Mouse (Mus musculus): ENCODE measurements at regions not wholly inside any gene's neighbourhood (a gene's known extent, or its start where the extent isn't known, plus 50 kb on each side); places are given as distances from the start of the nearest gene placed in this dataset.

DNA sequence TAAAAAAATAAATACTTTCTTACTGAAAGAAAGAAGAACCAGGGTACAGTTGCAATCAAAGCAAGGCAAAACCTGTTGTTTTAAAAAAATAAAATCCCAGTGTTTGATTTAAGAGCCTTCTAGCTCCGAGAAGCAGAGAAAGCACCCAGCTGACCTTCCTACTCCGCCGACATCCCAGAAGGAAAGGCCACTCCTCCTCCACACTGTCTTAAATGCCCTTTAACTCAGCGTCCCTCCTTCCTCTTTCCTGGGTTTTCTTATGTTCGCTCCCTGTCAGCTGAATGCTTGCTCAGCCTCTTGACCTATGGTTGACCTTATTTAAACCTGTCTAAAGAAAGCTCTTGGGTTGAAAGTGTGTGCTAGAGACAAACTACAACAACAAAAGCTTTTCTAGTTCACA lies 79.1 kb downstream of the Sptssa start:
- in situ Hi-C loops (cut with MboI, MseI) = no loop called here

DNA sequence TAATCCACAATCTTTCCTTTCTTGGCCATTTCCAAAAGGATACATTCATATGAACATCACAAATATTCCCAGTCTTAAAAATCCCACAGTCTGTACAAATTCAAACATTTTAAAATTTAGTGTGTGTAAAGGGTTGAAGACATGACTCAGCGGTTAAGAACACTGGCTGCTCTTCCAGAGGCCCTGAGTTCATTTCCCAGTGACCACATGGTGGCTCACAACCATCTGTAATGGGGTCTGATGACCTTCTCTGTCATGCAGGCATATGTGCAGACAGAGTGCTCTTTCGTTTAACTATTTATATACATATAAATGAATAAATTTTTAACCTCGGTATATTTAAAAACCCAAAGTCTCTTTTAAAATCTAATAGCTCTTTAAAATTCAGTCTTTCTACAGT lies 79.6 kb downstream of the Sptssa start:
- in situ Hi-C loops (cut with MboI, MseI) = no loop called here

- in situ Hi-C loops (cut with MboI, MseI) = no loop called here
Observed at GRCm38 (mm10) chr12:54572866-54573265, 83.5 kb downstream of the Sptssa start.

DNA sequence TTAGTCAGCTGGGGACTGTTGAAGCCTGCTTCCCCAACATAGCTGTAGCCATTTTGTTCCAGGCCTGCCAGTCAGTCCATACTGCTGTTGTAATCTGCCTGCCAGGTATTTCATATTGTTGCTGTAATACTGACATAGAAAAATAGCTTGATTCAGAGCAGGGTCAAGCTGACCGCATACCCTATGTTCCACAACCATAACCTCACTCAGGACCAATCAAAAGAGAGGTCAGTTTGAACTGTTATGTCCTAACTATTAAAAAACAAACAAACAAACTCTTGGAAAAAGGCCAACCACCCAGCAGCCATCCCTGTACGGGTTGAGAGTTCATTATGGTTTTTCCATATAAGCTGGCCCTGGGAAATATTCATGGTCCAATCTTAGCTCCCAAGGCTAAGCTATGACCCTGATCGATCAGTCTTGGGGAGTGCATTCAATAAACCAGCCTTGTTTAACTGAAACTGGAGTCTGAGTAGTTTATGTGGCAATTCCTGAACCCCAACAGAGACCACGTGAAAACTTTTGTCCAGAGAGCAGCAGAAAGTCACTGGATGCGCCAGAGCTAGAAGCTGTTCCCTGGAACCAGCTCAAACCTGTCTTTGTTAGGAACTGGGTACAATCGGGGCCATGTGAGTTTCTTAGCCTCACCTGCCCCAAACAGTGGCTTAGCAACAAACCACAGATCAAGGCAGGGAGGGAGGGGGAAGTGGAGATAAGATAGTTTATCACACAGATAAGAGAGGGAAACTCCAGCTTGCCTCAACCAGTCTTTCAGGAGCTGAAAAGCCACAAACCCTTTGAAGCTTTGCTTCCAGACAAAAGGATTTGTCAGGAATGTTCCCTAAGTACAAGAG lies 88.1 kb downstream of the Sptssa start:
- in situ Hi-C loops (cut with MboI, MseI) = no loop called here

DNA sequence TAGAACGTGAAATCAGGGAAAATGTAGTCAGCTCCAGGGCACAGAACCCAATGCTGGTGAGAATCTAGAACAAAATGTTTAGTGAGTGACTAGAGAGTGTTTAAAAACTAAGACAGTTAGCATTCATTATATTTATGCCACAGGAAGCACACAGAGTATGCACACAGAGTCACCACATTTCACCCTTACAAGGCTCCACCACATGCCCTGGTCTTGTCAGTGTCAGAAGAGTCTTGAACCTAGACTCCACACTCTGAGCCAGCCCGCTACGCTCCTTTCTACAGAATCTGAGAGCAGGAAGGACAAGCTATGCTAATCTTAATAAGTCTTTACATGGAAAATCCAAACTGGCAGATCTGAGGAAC lies 89.0 kb downstream of the Sptssa start:
- in situ Hi-C loops (cut with MboI, MseI) = no loop called here

- in situ Hi-C loops (cut with MboI, MseI) = no loop called here
Observed at GRCm38 (mm10) chr12:54566532-54567425, 89.6 kb downstream of the Sptssa start.

- in situ Hi-C loops (cut with MboI, MseI) = no loop called here
Observed at GRCm38 (mm10) chr12:54561981-54562380, 94.4 kb downstream of the Sptssa start.

- in situ Hi-C loops (cut with MboI, MseI) = loop anchor here (5.0 kb wide), 1 partner anchor 64 kb away; no protein-coding TSS in a partner anchor
Observed at GRCm38 (mm10) chr12:54558106-54558505, 98.3 kb downstream of the Sptssa start.

GRCm38 (mm10) chr12:54549659-54550058 lies 106.7 kb downstream of the Sptssa start:
- in situ Hi-C loops (cut with MboI, MseI) = loop anchor here (25.0 kb wide), 1 partner anchor 1637 kb away; no protein-coding TSS in a partner anchor

DNA sequence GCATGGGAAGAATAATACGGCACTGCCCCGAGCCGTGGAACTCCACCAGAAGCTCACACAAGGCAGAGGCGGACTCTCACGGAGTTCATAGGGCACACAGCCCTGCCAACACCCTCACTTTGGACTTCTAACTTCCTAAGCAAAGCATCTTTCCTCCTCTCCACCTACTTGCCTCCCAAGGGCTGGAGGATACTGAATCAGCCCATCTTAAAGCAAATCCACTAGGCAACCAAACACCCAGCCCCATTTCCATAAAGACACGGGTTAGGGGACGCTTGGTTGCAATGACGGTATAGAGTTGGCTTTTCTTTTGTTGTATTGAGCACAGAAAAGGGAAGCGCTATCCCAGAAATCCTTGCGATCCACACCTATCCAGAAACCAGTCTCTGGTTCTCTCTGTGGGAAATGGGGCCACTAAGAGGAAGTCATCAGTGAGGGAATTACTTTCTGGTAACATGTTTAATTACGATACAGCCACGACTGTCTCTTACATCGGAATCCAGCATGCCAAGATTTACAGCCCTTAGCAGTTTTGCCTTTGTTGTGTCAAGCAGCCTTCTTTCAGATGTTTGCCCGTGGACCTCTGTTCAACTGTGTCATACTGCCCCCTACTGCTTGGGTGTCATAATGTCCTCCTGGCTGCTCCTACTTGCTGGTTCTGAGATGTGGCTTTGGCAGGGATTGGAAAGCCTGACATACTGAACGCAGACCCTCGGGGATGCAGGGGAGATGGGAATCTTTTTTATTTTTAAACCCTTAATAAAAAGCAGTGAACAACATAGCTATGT lies 110.4 kb downstream of the Sptssa start:
- in situ Hi-C loops (cut with MboI, MseI) = loop anchor here (25.0 kb wide), 1 partner anchor 1634 kb away; no protein-coding TSS in a partner anchor

DNA sequence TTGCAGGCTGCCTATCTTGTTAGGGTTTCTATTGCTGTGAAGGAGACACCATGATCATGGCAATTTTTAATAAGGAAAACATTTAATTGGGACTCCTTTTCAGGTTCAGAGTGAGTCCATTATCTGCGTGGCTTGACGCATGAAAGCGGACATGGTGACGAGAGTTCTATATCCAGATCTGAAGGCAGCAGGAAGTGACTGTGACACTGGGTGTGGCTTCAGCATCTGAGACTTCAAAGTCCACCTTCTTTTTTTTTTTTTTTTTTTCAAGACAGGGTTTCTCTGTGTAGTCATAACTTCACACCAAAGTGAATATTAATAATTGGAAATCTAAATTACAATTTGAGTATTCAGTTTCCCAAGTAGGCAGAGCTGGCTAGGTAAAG lies 118.1 kb downstream of the Sptssa start:
- in situ Hi-C loops (cut with MboI, MseI) = loop anchor here (25.0 kb wide), 1 partner anchor 1626 kb away; no protein-coding TSS in a partner anchor

DNA sequence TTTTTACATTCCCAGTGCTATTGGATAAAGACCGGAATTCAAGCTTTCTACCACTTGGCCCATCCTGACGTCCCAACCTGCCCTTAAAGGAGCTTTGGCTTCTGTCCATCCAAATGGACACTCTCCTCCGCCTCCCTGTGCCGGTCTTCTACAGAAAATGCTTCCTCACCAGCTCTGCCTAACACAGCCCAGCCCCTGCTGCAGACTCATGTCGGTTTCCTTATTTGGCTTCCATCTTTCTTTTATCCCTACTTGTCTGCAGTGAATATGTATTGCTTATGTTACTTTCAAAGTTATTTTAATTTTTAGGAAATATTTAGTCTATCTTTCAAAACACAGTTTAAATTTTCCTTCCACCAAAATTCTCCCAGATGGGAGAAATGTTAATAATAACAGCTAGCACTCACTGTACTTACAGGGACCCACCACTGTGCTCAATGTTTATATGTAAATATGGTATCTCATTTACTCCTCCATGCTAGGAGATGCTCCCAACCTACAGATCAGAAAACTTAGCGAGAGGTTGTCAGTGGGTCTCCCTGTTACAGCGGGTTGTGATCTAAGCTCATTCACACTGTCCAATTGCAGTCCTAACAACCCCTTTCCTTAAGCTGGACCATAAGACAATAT lies 118.6 kb downstream of the Sptssa start:
- in situ Hi-C loops (cut with MboI, MseI) = loop anchor here (25.0 kb wide), 1 partner anchor 1626 kb away; no protein-coding TSS in a partner anchor

DNA sequence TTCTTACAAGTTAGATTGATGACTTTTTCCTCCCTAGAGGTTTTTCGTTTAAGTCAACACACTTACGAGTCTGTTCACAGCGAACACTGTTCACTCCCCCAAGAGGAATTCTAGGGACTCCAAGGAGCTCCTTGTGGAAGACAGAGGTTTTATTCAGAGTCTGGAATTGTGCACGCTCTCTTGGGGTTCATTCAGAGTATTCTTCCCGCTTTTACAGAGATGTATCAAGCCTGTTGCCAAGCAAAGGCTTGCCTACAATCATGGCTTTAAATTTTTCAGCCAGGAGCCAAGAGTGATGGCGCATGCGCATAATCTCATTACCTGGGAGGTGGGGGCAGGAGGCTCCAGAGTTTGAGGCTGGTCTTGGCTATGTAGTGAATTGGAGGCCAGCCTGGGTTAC lies 119.4 kb downstream of the Sptssa start:
- in situ Hi-C loops (cut with MboI, MseI) = loop anchor here (25.0 kb wide), 1 partner anchor 1625 kb away; no protein-coding TSS in a partner anchor

- in situ Hi-C loops (cut with MboI, MseI) = loop anchor here (25.0 kb wide), 1 partner anchor 1624 kb away; no protein-coding TSS in a partner anchor
Observed at GRCm38 (mm10) chr12:54535556-54536516, 120.5 kb downstream of the Sptssa start.

DNA sequence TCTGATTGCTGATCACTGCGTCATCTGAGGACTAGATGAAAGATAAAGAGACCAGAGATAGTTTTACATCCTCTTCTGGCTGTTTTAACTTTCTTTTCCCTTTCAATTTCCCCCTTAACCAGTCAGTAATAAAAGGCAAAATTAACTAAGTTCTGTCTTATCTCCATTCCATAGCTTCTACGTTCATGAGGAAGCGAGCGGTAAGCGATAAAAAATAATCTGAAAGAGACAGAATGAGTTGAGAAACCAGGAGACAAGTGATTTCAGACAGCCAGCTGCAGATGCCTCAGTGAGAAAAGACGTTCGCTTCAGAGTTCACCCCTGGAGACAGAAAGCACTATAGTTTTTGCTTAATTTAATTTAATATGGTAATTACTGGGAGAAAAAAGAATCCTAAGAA lies 121.5 kb downstream of the Sptssa start:
- in situ Hi-C loops (cut with MboI, MseI) = loop anchor here (25.0 kb wide), 1 partner anchor 1623 kb away; no protein-coding TSS in a partner anchor

- in situ Hi-C loops (cut with MboI, MseI) = loop anchor here (25.0 kb wide), 1 partner anchor 1621 kb away; no protein-coding TSS in a partner anchor
Observed at GRCm38 (mm10) chr12:54533134-54533533, 123.2 kb downstream of the Sptssa start.

- in situ Hi-C loops (cut with MboI, MseI) = loop anchor here (25.0 kb wide), 1 partner anchor 1620 kb away; no protein-coding TSS in a partner anchor
Observed at GRCm38 (mm10) chr12:54532062-54532461, 124.3 kb downstream of the Sptssa start.

DNA sequence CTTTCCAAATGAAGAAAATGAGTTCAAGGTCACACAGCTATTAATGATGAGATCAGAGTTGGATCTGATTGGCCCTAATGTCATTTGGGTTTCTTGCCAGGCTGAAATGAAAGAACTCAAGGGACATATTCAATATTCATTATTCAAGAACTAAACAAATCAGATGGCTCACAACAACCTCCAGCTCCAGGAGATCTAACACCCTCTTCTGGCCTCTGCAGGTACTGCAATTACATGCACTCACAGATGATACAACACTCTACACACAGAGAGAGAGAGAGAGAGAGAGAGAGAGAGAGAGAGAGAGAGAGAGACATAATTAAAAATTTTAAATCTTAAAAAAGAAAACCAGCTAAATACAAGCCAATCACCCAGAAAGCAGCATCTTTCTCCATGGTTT lies 128.3 kb downstream of the Sptssa start:
- in situ Hi-C loops (cut with MboI, MseI) = loop anchor here (10.0 to 25.0 kb wide), 2 partner anchors 1283 to 1616 kb away; partner anchors contain the start of gene Npas3

DNA sequence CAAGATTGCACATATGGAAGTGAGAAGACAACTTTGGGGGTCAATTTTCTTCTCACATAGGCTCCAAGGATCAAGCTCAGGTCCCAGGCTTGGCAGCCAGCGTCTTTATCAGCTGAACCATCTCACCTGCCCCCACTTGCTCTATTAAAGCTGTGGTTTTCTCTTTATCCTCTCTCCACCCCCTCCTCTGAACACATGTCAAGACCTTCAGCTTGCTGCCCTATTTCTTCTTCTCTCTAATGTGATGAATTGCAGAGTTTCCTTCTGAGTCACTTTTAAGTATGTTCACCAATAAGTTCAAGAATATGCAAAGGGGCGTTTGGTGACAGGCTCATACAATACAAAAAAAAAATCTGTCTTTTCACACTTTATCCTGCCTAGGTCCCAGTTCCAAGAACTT lies 128.8 kb downstream of the Sptssa start:
- in situ Hi-C loops (cut with MboI, MseI) = loop anchor here (10.0 to 25.0 kb wide), 2 partner anchors 1283 to 1615 kb away; partner anchors contain the start of gene Npas3

Data from T-helper 2 cell (primary cell).